Mouse (Mus musculus) heart, embryonic 14.5 days (tissue): ENCODE data around the gene Zbtb8b. TPM values are rescaled to one million over a fixed set of nuclear protein-coding genes. Genes with fewer than 3 reads are reported as not detected.
"Not testable (repeated sequence)": the region's sequence is repeated elsewhere in the genome, so short reads cannot be mapped to it uniquely, and the experiment has no call there.

Source experiments
- ATAC-seq: fragments of 200-750 bp; cut with Nextera tagmentation; 2 replicates; pipeline ENCODE4 v1.8.0; 2017; ENCODE audit warnings: low read depth, moderate TSS enrichment; ENCODE audit not compliant: insufficient number of reproducible peaks, insufficient read depth, low FRiP score
- H3K27ac ChIP-seq, 2 experiments: fragments of 200-500 bp in 1 of 2; fragments of 300-500 bp in 1 of 2; sonication (generic) in 1 of 2; replicated peaks in 1 of 2; 2 replicates each; pipeline ENCODE4 v1.5.1; 2012 to 2014; ENCODE audit warnings: low read depth in 2 of 2, low read length in 2 of 2, control low read depth in 1 of 2, mild to moderate bottlenecking in 1 of 2, mixed read lengths in 1 of 2; ENCODE audit not compliant: control insufficient read depth in 1 of 2, insufficient read depth in 1 of 2
- H3K27me3 ChIP-seq: fragments of 300-500 bp; sonication (generic); 2 replicates; pipeline ENCODE4 v1.6.1; 2014; ENCODE audit warnings: mild to moderate bottlenecking, low read length, control low read depth; ENCODE audit not compliant: control insufficient read depth, insufficient read depth
- H3K36me3 ChIP-seq: fragments of 300-500 bp; sonication (generic); 2 replicates; pipeline ENCODE4 v1.6.1; 2014; ENCODE audit warnings: mild to moderate bottlenecking, control low read depth, low read length, mixed read lengths; ENCODE audit not compliant: control insufficient read depth, insufficient read depth
- H3K4me1 ChIP-seq, 2 experiments: fragments of 200-500 bp in 1 of 2; fragments of 300-500 bp in 1 of 2; sonication (generic) in 1 of 2; 2 replicates each; pipeline ENCODE4 v1.6.1; 2012 to 2014; ENCODE audit warnings: low read length in 2 of 2, control low read depth in 1 of 2, mixed read lengths in 1 of 2; ENCODE audit not compliant: control insufficient read depth in 2 of 2, insufficient read depth in 2 of 2
- H3K4me2 ChIP-seq: fragments of 300-500 bp; sonication (generic); 2 replicates; pipeline ENCODE4 v1.6.1; 2014; ENCODE audit warnings: mild to moderate bottlenecking, low read length
- H3K4me3 ChIP-seq, 2 experiments: fragments of 200-500 bp in 1 of 2; fragments of 300-500 bp in 1 of 2; sonication (generic) in 1 of 2; 2 replicates each; pipeline ENCODE4 v1.5.1; 2012 to 2014; ENCODE audit warnings: low read length in 2 of 2, mild to moderate bottlenecking in 2 of 2, control low read depth in 1 of 2, low read depth in 1 of 2, moderate library complexity in 1 of 2; ENCODE audit not compliant: control insufficient read depth in 1 of 2, insufficient read depth in 1 of 2
- H3K9ac ChIP-seq: fragments of 300-500 bp; sonication (generic); 2 replicates; pipeline ENCODE4 v1.6.1; 2014; ENCODE audit warnings: mild to moderate bottlenecking, low read length
- H3K9me3 ChIP-seq: fragments of 300-500 bp; sonication (generic); 2 replicates; pipeline ENCODE4 v1.6.1; 2016; ENCODE audit warnings: low read length, control low read depth; ENCODE audit not compliant: control insufficient read depth
- WGBS: fragments of 180-500 bp; shearing (Covaris S2); extraction: QIAGEN DNeasy Blood & Tissue Kit; methylation state at CpG from one replicate; pipeline ENCODE4 v1.1.7; 2014; 5-methylcytosine and 5-hydroxymethylcytosine counted together
- polyA plus RNA-seq: library from polyadenylated mRNA; unstranded; fragments of >200 nt; fragmentation: Nextera tagmentation; extraction: Ambion mirVana; gene quantifications from 2 replicates; pipeline ENCODE4 v1.2.1, GENCODE M21; 2014

Zbtb8b gene
- polyA plus RNA-seq, 1 experiment from 2014 or later, result 5.0 TPM

DNA sequence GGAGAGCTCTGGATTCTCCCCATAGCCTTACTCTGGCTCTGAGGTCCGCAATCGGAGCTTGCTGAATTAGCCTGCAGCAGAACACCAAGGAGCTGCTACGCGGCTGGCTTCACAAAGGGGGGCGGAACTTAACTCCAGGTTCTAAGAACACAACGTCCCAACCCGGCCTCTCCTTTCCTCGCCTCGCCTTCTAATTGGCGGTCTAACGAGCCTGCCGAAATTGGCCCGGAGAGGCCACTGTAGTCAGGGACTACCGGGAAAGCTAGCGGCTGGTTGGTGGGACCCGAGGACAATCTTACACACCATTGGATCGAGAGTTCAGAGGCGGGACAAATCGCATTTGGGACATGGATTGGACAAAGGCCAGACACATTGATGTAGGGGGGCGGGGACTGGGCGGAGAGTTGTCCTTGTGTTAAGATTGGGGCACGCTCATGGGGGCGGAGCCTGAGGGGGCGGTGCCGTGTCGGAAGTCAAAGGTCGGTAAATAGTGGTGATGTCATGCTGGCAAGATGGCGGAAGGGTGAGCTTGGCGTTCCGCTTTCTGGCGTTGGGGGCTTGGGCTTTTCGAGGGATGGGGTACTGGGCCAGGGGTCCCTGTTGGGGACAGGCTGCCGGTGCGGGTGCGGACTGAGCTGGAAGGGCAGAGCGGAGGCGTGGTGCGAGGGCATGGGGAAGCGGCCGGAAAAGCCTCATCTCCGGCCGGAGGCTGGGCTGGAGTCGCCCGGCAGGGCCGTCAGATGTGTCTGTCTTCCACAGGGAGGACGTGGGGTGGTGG is 20.7 kb upstream of the Zbtb8b start, which contains the start of gene Bsdc1:
Gene Bsdc1, plus strand, starts transcription at position 399 of the 778 bp plus-strand sequence.
- H3K9me3 ChIP-seq, result no peaks in the 10 kb centered on the region
- peak within 1 kb of the TSS; percentile 89 for H3K9ac ChIP-seq
- H3K4me1 ChIP-seq, result peaks cover 5 to 13% of the 10 kb centered on the region in 2 experiments
- ATAC-seq, result peak; percentile 97
- peak within 1 kb of the TSS; percentile 80 to 96 for H3K4me3 ChIP-seq
- under 1% methylated on average over 46 of the region's 46 CpGs for WGBS
- peaks cover 25% of the 10 kb centered on the region for H3K36me3 ChIP-seq
- peak within 1 kb of the TSS; percentile 84 to 88 for H3K27ac ChIP-seq
- no peaks in the 10 kb centered on the region for H3K27me3 ChIP-seq
- peak within 1 kb of the TSS; percentile 92 for H3K4me2 ChIP-seq

DNA sequence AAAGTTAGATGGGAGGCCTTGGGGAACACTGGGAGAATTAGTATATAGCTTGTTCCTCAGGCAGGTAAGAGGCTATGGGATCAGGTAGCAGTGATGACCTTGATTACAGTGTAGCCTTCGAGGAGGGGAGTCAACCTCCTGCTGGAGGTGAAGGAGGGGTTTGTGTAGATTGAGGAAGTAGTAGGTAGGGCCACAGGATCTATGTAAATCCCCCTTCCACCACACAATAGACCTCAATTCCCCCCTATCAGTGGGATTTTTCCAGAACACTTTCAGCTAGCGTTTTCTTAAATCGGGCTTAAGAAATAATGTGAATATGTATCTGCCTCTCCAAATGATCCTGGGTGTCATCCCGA is 20.2 kb upstream of the Zbtb8b start:
- WGBS, result 0% methylated on average over 4 of the region's 4 CpGs
- H3K4me1 ChIP-seq, result peaks cover 5 to 13% of the 10 kb centered on the region in 2 experiments
- H3K9me3 ChIP-seq, result no peaks in the 10 kb centered on the region
- no peaks in the 10 kb centered on the region for H3K27me3 ChIP-seq
- peak overlapping the region; percentile 84 to 88 for H3K27ac ChIP-seq
- H3K36me3 ChIP-seq, result peaks cover 19% of the 10 kb centered on the region
- no peak for ATAC-seq
- H3K4me3 ChIP-seq, result peak overlapping the region; percentile 51 to 52
- peak overlapping the region; percentile 87 for H3K4me2 ChIP-seq
- H3K9ac ChIP-seq, result peak overlapping the region; percentile 82

GRCm38 (mm10) chr4:129459726-129460125 is 19.1 kb upstream of the Zbtb8b start:
- Histone ChIP-seq H3K4me3 (no peak overlapping the region), H3K9ac (no peak overlapping the region), H3K9me3 (no peaks in the 10 kb centered on the region), H3K27ac (no peak overlapping the region), H3K4me1 (peaks cover 5 to 13% of the 10 kb centered on the region in 2 experiments), H3K4me2 (no peak overlapping the region), H3K27me3 (no peaks in the 10 kb centered on the region), H3K36me3 (peaks cover 9% of the 10 kb centered on the region)
- no peak for ATAC-seq
- WGBS, result 92% methylated on average over 3 of the region's 3 CpGs

DNA sequence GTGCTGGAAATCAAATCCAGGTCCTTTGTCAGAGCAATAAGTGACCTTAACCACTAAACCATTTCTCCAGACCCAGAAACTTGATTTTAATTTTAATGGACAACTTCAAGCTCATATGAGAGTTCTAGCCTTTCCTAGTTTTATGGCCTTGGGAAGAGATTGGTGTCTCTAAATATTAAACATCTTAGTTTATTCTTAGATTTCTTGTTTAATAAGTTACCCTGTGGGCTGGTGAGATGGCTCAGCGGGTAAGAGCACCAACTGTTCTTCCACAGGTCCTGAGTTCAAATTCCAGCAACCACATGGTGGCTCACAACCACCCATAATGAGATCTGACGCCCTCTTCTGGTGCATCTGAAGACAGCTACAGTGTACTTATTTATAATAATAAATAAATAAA is 16.7 kb upstream of the Zbtb8b start:
- not testable (repeated sequence) for H3K9ac ChIP-seq, H3K4me2 ChIP-seq, H3K27ac ChIP-seq, H3K4me1 ChIP-seq, H3K27me3 ChIP-seq, ATAC-seq, H3K9me3 ChIP-seq, H3K4me3 ChIP-seq, H3K36me3 ChIP-seq
- WGBS, result 74% methylated on average over 2 of the region's 2 CpGs

- H3K36me3 ChIP-seq, result no peaks in the 10 kb centered on the region
- no peaks in the 10 kb centered on the region for H3K9me3 ChIP-seq
- WGBS, result 41% methylated on average over 5 of the region's 5 CpGs
- H3K4me1 ChIP-seq, result peaks cover 0 to 3% of the 10 kb centered on the region in 2 experiments; a peak in 1 of 4 replicates
- H3K9ac ChIP-seq, result no peak overlapping the region
- no peak overlapping the region for H3K4me3 ChIP-seq
- no peaks in the 10 kb centered on the region for H3K27me3 ChIP-seq
- H3K4me2 ChIP-seq, result no peak overlapping the region
- H3K27ac ChIP-seq, result no peak overlapping the region
- no peak for ATAC-seq
These were observed 15.5 kb upstream of the Zbtb8b start for GRCm38 (mm10) chr4:129456126-129456525.

GRCm38 (mm10) chr4:129455265-129455664 is 14.6 kb upstream of the Zbtb8b start:
- WGBS, result 2% methylated on average over 5 of the region's 5 CpGs
- no peak for ATAC-seq
- Histone ChIP-seq H3K4me1 (no peaks in the 10 kb centered on the region), H3K27ac (no peak overlapping the region), H3K9me3 (no peaks in the 10 kb centered on the region), H3K9ac (no peak overlapping the region), H3K4me3 (no peak overlapping the region), H3K27me3 (no peaks in the 10 kb centered on the region), H3K36me3 (no peaks in the 10 kb centered on the region), H3K4me2 (no peak overlapping the region)

- no peaks in the 10 kb centered on the region for H3K9me3 ChIP-seq
- H3K4me3 ChIP-seq, result no peak overlapping the region
- no peak overlapping the region for H3K4me2 ChIP-seq
- no peak overlapping the region for H3K9ac ChIP-seq
- ATAC-seq, result no peak
- H3K27ac ChIP-seq, result no peak overlapping the region
- H3K4me1 ChIP-seq, result peaks cover 10 to 11% of the 10 kb centered on the region in 2 experiments
- H3K36me3 ChIP-seq, result no peaks in the 10 kb centered on the region
- H3K27me3 ChIP-seq, result no peaks in the 10 kb centered on the region
- 81% methylated on average over 15 of the region's 15 CpGs for WGBS
These were observed 11.0 kb upstream of the Zbtb8b start for GRCm38 (mm10) chr4:129451471-129452169.
